Mouse (Mus musculus) ovary, postnatal 14 days (tissue): ENCODE results near the gene Slc29a4.

ENCODE experiments used
- DNase-seq: peaks from one replicate; pipeline ENCODE4 v3.0.0; 2022; ENCODE audit warnings: low spot score

Slc29a4 gene

GRCm38 (mm10) chr5:142696258-142696657 lies 3.9 kb downstream of the Slc29a4 start:
- no peak for DNase-seq

DNA sequence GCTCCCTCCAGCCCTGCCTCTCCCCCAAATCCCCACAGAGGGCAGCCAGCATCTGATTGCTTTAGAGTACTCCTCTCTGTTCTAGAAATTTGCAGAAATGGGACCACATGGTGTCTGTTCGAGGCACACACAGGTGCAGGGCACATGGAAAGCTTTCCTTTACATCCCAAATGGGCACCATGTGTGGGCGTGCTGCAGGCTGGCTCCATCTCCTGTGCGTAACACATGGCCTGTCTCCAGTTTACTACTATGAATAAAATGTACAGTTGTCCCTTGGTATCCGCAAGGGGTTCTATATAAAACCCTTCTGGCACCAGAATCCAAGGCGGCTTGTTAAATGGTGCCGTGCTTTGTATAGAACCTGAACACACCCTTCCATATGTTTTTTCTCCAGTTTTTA lies 4.6 kb downstream of the Slc29a4 start:
- no peak for DNase-seq

DNA sequence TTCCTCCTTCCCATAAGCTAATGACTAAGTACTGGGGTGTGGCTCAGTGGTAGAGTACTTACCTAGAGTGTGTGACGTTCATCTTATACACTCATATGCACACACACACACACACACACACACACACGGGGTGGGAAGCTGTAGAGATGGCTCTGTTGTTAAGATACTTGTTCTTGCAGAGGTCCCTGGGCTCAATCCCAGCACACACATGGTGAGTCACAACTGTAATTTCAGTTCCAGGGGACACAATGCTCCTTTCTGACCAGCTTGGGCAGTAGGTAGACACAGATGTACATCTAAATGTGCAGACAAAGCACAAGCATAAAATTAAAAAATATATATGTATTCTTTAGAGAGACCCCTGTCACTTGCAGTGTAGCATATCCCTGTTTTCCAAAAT lies 5.4 kb downstream of the Slc29a4 start:
- no peak for DNase-seq

GRCm38 (mm10) chr5:142700842-142701589 lies 8.7 kb downstream of the Slc29a4 start:
- DNase-seq, result no peak

DNA sequence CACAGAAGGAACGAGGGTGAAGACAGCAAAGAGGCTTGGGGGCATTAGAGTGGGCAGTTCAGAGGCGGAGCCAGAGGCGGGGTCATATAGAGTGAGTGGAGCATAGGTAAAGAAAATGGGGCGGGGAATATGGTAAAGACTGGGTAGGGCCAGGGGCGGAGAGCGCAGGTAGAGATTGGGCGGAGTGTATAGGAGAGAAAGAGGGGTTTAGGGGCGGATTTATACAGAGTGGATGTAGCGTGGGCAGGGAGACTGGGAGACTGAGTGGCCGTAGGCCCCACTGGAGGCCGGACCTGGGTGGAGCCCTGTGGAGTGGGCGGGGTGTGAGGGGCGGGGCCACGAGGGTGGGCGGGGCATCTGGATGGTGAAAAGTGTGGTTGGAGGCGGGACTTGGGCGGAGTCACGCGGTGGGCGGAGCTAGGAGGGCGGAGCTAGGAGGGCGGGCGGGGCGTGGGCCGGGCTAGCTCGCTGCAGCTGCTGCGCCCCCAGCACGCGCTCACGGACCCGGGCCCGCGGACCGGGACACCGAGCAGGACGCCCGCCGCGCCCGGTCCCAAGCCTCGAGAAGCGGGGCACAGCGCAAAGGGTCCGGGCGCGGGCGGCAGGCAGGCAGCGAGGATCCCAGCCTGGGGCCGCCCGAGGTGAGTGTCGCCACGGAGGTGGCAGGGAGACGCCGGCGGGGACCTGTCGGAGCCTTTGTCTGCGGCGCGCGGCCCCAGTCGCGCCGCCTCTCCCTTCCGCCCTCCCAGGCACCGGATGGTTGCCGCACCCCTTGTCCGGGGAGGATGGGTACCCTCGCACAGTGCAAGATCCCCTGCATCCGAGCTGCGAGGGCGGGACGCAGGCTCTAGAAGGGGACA lies 9.6 kb downstream of the Slc29a4 start:
- DNase-seq, result no peak

GRCm38 (mm10) chr5:142702511-142703138 lies 10.3 kb downstream of the Slc29a4 start:
- no peak for DNase-seq

DNA sequence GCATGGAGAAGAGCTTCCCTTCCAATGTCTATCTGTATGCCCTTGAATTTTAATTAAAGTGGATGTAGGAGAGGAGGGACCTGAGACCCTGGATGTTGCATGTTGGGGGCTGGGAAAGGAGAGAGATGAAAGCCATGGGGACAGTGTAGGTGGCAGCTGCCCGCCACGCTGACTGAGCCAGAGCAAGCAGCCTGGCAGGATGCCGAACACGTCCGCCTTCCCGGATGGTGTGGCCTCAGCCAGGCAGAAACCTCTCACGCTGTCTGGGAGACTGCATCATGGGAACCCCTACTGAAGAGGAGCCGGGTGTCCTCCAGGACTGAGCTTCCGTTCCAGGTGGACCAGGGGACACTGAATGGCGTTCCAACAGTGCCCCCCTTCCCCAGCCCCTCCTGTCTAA lies 11.3 kb downstream of the Slc29a4 start:
- DNase-seq, result no peak

- no peak for DNase-seq
Observed at GRCm38 (mm10) chr5:142707709-142708108, 15.4 kb downstream of the Slc29a4 start.

GRCm38 (mm10) chr5:142709436-142709835 lies 17.1 kb downstream of the Slc29a4 start:
- no peak for DNase-seq

DNA sequence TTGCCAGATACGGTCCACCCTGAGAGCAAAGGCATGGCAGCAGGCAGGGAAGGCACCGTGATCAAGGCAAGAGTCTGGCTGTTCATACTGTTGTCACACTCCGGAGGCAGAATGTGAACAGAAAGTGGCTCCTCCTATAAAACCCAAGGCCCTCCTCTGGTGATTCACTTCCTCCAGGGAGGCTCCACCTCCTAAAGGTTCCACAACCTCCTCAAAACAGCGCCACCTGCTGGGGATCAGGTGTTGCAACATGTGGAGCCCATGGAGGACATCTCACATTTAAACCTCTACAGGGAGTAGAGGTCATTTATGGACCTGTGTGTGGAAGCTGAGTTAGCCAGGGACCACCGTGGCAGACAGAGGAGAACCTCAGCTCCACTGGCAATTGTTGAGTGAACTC lies 20.1 kb downstream of the Slc29a4 start:
- no peak for DNase-seq

GRCm38 (mm10) chr5:142713966-142714365 lies 21.7 kb downstream of the Slc29a4 start:
- no peak for DNase-seq

GRCm38 (mm10) chr5:142715059-142715458 lies 22.7 kb downstream of the Slc29a4 start:
- no peak for DNase-seq

DNA sequence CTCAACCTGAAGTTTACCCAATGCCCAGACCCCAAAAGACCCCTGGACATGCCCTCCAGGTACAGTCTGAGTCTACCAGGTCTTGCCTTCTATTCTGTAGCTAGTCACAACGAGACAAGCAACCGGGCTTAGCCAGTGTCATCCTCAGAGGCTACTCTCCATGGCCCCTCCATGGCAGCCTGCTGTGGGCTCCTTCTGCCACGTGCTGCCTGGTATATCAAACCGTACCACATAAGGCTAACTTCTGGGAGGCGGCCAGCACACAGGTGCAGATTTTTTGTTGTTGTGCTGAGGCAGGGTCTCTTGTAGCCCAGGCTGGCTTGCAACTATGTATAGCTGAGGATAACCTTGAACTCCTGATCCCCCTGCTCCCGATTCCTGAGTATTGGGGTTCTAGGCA lies 23.7 kb downstream of the Slc29a4 start:
- DNase-seq, result no peak

DNA sequence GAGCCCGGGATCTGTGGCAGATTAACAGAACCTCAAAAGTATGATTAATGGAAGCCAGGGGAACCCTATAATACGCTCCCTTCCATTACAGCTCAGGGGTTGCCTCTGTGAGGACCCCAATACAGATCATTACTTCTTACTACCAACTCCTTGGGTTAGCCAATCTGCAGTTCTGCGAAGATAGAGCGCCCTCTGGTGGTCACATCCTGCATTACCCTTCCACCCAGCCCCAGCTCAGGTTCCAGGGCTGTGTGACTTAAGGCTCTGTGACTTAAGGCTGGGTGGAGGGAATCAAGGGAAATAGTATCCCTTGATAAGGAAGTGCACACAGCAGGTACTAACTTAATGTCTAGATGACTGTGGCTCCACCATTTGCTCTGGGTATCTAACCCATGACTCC lies 25.7 kb downstream of the Slc29a4 start:
- DNase-seq, result peak; percentile 84

DNA sequence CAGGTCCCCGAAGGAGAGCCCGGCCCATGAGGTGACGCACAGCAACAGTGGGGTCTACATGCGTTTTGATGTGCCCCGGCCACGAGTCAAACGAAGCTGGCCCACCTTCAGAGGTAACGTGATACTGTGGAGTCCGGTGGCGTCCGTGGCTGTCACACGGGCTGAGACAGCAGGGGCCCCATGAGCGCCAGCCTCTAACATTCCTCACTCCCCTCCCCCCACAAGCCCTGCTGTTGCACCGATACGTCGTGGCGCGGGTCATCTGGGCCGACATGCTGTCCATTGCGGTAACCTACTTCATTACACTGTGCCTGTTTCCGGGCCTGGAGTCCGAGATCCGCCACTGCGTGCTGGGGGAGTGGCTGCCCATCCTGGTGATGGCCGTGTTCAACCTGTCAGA lies 26.2 kb downstream of the Slc29a4 start:
- no peak for DNase-seq

- no peak for DNase-seq
Observed at GRCm38 (mm10) chr5:142719897-142720296, 27.6 kb downstream of the Slc29a4 start.

DNA sequence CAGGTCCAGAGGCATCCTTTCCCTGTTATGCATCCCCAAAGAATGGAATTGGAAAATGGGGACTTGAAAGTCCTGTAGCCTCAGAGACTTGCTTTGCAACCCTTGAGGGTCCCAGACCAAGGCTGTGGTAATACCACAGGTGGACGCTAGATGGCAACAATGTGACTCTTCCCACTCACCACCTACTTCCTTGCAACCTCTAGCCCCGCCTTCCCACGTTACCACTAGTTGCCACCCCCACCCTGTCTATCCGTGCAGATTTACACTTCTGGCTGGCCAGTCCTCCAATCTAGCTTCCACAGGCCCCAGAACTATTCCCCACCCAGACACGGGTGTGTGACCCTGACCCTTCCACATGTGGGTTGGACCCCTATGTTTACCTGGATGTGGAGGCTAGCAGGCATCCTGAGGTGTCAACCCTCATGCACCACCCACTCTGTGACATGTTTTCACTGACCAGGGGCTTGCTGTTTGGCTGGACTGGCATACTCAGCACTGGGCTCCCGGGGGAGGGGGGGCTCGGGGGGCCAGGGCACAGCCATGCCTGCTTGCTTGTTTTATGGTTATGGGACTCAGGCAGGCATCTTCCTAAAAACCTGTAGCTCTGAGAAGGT lies 31.3 kb downstream of the Slc29a4 start:
- peak; percentile 58 for DNase-seq

DNA sequence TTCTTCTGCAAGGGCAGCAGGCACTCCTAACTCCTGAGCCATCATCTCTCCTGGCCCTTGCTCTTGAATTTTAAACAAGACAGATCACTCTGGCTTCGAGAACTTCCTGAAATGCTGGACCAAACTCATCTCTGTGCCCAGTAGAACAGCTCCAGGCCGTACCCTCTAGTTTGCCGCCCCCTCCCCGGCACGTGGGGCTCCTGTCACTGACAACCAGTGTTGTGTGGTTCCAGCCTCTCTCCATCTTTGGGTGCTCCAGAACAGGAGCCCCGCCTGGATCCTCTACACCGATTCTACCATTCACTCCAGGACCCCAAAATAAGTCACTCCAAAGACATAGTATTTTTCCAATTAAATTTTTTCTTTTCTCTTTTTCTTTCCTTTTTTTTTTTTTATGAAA lies 32.0 kb downstream of the Slc29a4 start:
- no peak for DNase-seq

GRCm38 (mm10) chr5:142726748-142727147 lies 34.4 kb downstream of the Slc29a4 start:
- DNase-seq, result no peak

DNA sequence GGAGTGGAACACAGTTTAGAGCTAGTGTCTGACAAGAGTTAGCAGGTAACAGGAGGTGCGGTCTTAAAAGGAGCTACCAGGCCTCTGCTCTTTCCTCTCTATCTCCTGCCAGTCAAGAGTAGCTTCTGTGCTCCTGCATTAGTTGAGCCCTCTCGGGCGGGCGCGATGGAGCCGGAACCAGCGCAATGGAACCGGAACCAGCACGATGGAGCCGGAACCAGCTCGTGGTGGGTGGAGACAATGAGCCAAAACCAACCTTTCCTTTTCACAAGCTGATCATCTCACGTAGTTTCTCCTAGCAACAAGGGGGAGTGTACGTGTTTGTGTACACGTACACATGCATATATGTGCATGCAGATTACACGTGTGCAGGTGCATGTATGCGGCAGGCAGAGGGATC lies 36.0 kb downstream of the Slc29a4 start:
- DNase-seq, result no peak

- DNase-seq, result no peak
Observed at GRCm38 (mm10) chr5:142730295-142730694, 38.0 kb downstream of the Slc29a4 start.

DNA sequence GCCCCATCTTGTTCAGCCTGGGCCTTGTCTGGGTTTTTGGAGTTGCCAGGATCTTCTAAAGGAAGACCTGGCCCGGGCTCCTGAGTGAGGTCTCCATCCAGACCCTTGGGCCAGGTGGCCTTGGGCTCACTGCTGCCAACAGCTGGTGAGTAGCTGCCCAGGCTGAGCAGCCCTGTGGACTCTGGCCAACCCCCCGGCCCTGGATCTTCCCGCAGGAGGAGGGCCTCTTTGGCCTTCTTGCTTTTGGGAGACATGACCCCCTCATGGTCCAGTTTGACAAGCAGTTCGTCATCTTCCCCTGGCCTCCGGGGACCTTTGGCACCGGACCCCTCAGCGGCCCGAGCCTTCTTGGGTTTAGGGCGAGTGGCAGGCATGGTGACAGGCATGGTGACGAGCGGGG lies 39.6 kb downstream of the Slc29a4 start:
- no peak for DNase-seq

- no peak for DNase-seq
Observed at GRCm38 (mm10) chr5:142739941-142740340, 47.6 kb downstream of the Slc29a4 start.
